Mouse (Mus musculus): ENCODE measurements at regions not wholly inside any gene's neighbourhood (a gene's known extent, or its start where the extent isn't known, plus 50 kb on each side); places are given as distances from the start of the nearest gene placed in this dataset.

DNA sequence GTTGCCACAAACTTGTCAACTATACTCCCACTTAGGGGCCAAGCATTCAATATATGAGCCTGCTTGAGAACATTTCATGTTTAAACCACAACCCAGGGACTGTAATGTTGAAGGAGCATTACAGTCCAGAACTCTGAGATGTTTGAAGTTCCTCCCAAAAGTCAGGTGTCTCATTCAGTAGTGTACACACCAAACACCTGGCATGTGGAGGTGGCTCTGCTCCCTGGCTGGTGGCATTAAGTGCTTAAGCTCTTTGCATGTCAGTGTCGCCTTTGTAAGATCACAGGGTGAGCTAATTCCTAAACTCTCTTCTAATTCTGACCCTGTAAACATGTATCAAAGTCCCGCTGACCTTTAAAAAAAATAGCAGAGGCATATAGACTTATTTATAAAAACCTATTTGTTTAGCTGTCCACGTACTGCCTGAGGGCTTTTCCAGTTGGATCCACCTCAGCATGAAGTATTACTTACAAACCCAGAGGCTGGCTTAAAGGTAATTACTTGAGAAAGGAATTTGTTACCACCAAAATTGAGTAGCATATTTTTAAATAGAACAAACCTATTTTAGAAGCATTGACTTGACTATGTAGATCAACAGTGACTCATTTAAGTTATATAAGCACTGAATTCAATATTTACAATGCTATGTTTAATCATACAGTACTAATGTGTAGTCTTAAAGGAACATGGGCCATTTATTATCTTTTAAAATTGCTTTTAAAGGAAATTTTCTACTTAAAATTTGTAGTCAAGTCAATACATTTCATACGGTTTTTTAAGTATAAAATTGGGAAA, 276.3 kb upstream of the Fermt1 start:
- DNase-seq (ENCODE audit: low spot score in 2 of 2), result no peak

DNA sequence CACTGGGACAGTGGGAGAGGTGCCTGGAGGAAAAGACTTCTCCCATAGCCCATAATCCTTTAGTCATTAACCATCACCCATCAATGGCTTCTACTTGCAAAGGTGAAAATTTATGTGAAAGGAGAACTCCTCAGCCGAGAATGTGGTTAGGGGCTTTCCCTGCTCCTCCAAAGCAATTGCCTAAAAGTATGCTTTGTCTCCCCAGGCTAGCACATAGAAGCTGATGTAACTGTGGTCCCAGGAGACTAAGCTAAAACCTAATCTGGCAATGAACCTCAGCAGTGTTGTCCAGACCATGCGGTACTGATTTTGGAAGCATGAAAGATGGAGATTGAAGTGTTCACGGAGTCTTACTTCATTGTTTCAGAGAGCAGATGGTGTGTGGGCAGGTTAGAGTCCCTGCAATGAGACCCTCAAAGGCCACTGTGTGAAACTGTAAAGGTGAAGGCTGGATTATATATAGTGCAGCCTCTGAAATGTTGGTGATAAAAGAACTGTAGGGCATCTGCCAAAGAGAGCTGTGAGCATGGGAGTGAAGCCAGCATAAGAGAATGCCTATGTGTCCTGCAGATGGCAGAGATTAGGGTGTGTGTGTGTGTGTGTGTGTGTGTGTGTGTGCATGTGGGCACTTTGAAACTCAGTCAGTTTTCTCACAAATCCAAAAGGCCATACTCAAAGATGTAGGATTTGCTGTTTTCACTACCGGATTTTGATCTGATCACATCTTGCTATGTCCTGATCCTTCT, 289.6 kb upstream of the Fermt1 start:
- peak; percentile 2 for DNase-seq (ENCODE audit: low spot score in 2 of 2)

DNA sequence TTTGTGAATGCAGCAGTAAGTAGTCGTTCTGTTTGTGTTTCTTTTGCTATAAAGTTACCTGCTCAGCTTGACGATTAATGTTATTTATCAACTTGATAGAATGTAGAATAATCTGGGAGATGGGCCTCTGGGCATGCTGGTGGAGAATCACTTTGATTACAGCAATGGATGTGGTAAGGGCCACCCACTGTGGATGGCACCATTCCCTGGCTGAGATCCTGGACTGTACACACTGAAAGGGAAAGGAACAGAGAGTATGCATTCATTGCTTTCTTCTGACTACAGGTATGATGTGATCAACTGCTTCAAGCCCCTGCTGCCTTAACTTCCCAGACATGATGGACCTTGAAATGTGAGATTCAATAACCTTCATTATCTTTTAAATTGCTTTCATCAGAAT, 299.8 kb upstream of the Bmp2 start:
- no peak for DNase-seq (ENCODE audit: low spot score in 2 of 2)

DNA sequence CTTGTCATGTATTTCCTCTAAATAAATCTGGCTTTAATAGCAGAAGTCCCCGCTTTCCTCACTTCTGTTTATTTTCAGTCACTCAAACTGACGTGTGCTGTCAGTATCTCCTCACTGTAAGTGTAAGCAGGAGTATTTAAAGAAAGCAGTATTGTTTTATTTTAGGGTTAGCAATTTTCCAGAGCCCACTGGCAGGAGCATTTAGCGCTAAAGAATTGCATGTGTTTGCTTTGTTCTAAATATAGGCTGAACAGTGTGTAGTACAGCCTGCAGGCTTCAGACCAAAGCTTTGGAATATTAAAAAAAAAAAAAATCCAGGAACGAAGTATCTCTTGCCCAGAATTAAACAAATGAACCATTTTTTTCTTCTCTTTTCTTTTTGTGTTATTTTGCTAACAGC, 277.5 kb upstream of the Bmp2 start:
- DNase-seq (ENCODE audit: low spot score in 2 of 2), result no peak

DNA sequence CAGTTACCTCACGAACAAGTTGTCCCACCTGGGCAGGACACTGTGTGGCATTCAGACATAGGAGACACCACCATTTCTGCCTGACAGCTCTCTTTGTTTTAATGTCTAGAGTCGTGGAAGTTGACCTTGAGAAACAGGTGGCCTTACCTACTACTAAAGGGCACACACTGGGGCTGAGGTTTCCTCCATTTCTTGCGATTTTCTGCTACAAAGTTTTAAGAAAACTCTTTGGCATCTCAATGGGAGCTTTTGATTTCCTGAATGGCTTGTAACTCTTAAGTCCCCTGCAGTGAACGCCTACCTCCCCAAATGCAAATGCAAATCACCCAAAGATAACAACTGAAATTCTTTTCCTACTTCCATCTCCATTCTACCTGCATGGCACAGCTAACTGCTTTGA, 273.4 kb upstream of the Bmp2 start:
- DNase-seq (ENCODE audit: low spot score in 2 of 2), result no peak

DNA sequence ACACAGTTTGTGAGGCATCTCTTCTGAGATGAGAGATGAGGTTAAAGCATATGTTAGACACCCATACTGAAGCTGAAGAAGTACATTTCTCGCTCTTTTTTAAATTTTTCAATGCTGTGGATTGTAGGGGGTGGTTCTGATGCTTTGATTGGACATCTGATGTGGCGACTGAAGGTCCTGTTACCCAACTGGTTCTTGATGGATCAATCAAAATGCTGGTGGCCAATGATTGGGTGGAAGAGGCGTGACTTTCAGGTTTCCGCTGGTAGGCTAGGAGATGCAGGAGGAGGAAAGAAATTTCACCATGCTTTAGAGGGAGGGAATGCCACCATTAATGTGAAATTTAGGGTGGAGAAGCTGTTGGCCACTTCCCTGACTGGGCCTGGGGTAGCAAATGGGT, 272.7 kb upstream of the Bmp2 start:
- DNase-seq (ENCODE audit: low spot score in 2 of 2), result no peak

DNA sequence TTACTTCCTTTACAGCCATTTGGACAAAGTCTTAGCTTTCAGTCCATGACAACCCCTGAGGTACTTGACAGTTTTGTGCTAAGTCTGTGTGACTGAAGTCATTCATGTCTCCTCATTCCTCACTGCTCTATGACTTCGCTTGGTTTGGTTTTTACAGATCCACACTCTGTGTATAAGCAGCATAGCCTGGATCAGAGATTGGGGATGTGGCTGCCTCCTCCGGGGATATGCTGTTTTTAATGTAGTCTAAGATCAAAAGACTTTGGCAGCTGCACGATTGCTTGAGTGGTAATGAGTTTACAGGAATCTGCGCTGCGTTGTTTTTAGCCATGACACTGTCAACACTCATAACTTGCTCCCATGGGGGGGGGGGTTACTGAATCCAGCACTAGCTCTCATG, 269.3 kb upstream of the Bmp2 start:
- DNase-seq (ENCODE audit: low spot score in 2 of 2), result no peak

DNA sequence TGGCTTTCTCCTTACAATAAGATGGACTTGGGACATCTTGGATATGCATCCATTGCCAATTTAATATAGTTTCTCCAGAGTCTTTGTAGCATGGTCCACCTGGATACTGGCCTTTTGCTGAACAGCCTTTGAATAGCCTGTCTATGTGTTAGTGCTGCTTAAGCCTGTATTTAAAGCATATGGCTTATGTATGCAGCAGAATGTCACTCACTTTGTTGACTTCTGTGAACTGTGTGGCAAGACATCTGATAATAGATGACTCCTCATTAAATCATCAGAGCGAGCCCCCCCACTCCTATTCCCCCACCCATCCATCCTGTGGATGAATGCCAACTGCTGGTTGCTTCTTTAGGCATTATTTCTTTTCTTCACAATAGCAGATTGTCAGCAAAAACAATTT, 268.2 kb upstream of the Bmp2 start:
- DNase-seq (ENCODE audit: low spot score in 2 of 2), result no peak

DNA sequence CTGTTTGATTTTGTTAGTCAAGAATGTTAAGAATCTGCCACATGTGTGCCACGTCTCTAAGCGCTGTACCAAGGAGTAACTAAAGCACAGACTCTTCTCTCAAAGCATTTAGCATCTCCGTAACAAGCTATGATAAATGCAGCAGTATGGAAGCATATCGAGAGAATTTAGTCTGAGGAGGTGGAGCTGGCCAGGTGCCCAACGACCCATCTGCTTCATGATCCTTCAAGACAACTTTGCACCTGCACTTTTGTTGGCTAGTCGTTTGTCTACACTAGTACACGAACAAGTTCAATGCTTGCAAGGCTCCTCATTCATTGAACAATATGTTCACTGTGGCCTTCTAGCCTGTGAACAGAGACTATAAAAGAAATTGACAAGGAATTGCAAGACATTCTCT, 257.8 kb upstream of the Bmp2 start:
- DNase-seq (ENCODE audit: low spot score in 2 of 2), result peak; percentile 2 to 36

DNA sequence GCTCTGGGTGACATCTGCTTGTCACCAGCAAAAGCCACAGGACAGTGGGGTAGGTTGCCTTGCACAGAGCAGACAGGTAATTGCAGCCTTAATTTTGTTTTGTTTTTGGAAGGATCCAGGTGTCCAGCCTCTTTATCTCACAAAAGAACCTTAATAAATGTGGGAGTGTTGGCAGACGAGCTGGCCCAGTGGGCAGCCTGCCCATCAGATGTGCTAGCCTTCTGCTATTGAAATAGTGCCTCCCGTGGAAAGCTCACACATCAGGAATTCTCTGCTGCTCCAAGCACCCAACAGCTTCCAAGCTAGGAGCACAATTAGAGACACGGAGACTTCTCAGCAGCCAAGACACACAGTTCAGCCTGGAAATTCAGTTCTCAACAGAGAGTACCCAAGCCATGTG, 246.0 kb upstream of the Bmp2 start:
- peak; percentile 8 to 43 for DNase-seq (ENCODE audit: low spot score in 2 of 2)

DNA sequence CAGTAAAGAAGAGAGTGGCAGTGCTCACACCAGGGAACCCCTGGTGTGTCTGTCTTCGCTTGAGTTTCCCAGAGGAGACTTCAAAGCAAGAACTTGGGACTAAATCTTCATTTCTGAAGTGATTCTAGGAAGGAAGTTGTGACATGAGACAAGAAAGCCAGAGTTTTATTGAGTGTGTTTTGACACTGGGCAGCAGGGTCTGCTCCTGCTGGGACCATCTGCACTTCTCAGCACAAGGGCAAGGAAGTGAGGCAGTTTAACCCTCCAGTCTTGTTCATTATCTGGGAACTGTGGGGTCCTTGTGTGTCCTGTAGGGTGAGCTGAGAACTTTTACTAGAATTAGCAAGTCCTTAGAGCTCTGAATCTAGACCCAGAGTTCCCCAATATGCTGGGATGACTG, 241.0 kb upstream of the Bmp2 start:
- no peak for DNase-seq (ENCODE audit: low spot score in 2 of 2)

DNA sequence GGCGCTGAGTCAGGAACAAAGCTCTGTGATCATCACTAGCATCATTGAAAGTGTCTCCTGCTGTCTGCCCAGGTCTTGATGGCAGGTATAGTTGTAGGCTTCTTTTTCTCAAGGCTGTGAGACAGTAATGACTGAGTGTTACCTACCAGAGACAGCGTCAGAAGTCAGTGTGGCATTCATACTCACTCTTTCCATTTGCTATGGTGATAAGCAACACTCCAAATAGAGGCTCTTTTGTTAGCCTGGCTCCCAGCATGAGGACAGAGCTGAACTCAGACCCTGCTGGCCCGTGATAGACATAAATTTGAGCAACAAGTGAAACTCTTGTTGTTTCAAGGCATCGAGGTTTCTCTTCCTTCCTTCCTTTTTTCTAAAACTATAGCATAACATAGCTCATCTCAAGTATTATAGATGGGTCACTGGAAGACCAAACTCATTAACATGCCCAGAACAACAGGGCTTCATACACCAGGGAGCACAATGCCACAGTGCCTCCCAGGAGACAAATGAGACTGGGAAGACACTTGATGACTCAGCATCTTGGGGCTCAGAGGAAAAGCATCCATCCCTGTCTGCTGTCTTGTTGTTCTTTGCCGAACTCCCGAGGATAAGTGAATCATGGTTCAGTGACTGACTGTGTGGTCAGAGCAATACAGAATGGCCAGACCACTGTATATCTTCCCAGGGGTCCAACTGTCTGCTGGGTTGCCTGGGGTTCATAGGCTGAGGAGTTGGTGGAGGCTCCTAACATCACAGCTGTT, 225.5 kb upstream of the Bmp2 start:
- no peak for DNase-seq (ENCODE audit: low spot score in 2 of 2)

DNA sequence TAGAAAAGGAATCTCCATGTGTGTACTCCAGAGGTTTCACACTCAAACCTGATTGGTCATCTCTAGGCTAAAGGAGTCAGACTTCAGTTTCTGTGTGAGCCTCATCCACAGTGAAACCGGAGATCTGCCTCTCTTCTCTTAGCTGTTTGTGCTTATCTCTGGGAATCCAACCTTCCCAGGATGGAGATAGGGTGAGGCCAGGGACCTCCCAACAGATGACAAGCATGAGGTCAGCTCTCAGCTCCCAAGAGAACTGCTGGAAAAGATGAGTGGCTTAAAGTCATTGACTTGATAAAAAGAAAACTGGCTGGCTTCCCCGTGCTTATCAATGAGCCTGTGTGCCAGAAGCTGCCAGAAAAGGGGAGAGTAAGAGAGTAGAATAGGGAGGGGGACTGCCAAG, 224.3 kb upstream of the Bmp2 start:
- DNase-seq (ENCODE audit: low spot score in 2 of 2), result no peak

DNA sequence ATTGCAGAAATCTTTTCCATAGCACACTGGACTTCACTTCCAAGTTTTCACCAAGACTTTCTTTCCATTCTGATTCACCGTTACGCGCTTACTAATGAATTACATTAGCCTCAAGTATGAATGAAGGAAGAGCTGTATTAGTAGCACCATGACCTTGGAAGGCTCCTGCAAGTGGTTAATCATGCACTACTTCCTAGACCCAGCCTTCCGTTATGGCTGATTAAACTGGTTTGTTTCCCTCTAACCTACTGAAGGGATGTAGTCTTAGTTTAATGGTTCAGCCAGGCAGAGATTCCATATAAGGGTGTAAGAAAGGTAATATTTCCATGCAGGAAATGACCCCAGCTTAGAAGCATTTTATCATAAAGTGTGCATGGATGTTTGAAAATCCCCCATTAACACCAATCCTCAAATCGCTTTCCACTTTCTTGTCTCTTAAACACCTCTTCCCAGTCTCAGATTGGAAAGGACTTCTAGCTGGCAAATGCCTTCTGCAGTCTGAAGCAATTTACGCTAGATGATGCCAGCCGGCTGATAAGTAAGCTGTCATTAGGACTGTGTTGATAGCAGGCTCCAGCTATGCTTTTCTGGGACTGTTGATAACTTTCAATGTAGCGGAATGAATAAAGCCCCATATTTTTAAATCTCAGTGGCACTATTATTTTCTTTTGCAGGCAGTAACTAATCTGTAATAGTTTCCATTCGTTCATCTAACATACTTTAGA, 215.6 kb upstream of the Bmp2 start:
- no peak for DNase-seq (ENCODE audit: low spot score in 2 of 2)

DNA sequence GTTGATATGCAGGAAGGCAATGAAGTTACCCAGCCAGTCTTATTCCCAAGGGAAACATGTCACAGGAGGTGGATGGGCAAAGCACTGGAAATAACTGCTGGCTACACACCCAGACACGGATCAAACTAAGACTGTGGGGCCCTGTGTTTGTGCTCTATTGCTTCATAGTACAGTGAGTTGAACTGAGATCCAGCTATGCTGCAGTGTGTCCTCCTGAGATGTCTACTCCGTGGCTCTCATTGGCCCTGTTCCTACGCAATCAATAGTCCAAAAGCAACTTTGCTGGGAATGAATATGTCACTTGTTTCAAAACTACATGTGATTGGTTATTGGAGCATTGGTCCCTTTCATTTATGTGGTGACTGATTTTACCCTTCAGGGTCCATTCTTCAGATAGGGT, 213.8 kb upstream of the Bmp2 start:
- DNase-seq (ENCODE audit: low spot score in 2 of 2), result no peak

DNA sequence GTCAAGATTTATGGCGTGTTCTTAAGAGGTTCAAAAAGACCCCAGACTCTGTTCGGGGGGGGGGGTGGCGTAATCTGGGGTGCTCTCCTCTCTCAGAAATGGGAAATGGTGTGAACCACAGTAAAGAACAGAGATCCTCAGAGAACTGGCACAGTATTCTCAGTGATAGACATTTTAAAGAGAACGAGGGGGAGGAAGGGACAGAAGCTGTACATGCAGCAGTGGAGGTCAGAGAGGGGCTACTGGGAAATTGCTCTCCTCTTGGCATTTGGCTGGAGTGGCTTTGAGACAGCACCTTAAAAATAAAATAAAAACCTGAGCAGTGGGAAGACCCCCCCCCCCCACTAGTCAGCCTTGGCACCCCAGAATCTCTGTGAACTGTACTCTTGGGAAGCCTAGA, 210.6 kb upstream of the Bmp2 start:
- DNase-seq (ENCODE audit: low spot score in 2 of 2), result no peak

DNA sequence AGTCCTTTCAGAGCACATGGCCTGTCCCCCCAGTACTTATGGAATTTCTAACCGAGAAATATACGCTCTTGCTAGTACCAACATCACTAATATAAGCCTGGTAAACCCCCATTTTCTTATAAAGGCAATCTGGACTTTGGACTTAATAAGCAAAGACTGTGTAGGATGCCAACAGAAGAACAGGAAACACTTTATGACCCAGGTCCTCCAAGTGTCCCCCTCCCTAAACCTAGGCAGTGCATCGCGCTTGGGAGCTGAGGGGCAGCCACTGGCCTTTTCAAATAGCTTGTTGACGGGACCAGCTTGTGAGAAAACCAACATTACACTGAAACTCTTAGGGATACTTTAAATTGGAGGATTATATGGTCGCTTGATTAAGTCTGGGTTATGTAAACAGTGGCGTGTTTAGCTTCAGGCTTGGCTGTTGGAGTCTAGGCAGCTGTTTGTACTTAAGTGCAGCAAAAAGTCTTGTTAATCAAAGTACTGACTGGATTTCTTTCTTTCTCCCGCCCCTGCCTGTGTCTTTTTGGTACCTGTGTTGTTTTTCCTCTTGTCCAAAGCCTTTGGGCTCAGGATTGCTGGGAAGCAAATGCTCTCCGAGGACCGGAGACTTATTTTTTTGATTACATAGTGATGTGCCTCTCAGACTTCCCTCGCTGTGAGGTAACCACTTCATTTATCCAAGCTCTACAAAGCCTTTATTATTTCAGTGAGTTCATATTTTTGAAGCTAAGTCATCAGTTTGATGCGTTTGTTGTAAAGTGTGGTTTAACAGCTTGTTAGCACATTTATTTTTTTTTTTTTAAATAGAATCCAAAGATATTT, 205.8 kb upstream of the Bmp2 start:
- DNase-seq (ENCODE audit: low spot score in 2 of 2), result no peak

DNA sequence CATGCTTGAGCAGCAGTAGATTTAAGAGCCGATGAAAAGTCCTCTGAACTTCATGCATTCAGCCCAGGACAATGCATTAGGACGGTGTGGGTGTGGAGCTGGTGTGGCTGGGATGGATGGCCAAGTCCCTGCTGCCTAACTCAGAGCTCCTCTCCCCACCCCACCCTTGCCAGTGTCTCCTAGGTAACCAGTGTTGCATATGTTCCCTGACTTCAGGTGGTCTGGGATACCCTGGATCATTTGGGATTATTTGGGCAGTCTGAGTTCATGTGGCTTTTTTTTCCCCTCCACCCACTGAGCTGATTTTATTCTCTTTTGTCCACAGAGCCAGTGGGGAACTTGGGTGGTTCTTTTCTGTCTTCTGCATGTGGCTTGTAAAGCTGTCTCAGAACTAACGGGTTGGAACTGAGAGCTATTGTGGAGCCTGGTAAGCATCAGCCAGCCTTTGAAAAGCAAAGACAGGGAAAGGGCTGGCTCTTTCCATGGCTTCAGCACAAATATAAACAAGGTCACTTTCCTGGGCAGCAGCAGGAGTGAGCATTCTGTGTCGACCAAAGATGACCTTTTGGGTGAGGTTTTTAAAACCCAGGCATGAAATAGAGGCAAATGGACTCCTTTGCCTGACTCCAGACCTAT, 205.1 kb upstream of the Bmp2 start:
- no peak for DNase-seq (ENCODE audit: low spot score in 2 of 2)

DNA sequence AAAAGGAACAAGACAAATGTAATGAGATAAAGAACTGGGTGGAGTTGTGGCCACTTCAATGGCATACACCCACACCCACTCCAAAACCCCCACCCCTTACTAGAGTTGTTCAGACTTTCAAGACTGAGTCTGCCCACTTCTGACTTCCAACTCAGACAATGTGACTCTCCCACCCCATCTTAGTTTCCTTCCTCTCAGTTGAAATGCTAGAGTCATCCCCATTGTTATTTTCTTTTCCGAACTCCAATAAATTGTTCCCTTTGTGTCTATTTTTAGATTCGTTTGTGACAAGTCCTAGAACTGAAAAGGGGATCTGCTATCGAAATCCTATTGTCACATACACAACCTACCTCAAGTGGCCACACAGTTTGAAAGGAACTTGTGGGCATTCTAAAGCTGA, 200.7 kb upstream of the Bmp2 start:
- DNase-seq (ENCODE audit: low spot score in 2 of 2), result no peak

DNA sequence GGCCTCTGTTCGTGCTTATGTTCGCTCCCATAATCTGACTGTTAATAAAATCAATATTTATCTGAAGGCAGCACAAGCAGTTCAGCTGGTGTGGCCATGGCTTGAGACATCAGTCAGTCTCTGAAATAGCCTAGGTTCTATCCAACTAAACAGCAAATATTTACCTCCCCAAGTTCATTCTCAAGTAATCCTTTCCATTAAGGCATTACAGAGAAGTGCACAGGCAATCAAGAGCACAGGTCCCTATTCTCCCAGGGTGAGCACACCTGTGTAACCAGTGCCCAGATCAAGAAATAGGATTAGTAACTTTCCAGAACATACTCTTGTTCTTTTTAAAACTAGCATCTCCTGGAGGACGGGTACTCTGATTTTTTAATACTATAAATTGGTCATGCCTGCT, 199.2 kb upstream of the Bmp2 start:
- no peak for DNase-seq (ENCODE audit: low spot score in 2 of 2)
